Mouse (Mus musculus): Measurements from ENCODE around the gene Rab1b.
"Not testable (repeated sequence)": the region's sequence is repeated elsewhere in the genome, so short reads cannot be mapped to it uniquely, and the experiment has no call there.

Gene Rab1b

GRCm38 (mm10) chr19:5097521-5098362 is 9.1 kb downstream of the Rab1b start:
- DNase-seq (ENCODE audit: low spot score) = no peak

GRCm38 (mm10) chr19:5095887-5096474 is 10.9 kb downstream of the Rab1b start:
- DNase-seq (ENCODE audit: low spot score) = peak; percentile 74

- no peak for DNase-seq (ENCODE audit: low spot score)
These were observed 12.0 kb downstream of the Rab1b start for GRCm38 (mm10) chr19:5094746-5095417.

GRCm38 (mm10) chr19:5094243-5094632 is 12.6 kb downstream of the Rab1b start:
- peak; percentile 99 for DNase-seq (ENCODE audit: low spot score)

GRCm38 (mm10) chr19:5093481-5094242 is 13.2 kb downstream of the Rab1b start:
- no peak for DNase-seq (ENCODE audit: low spot score)

- DNase-seq (ENCODE audit: low spot score) = no peak
These were observed 14.8 kb downstream of the Rab1b start for GRCm38 (mm10) chr19:5092083-5092482.

- no peak for DNase-seq (ENCODE audit: low spot score)
These were observed 17.5 kb downstream of the Rab1b start for GRCm38 (mm10) chr19:5089324-5089723.

GRCm38 (mm10) chr19:5087884-5088728 is 18.8 kb downstream of the Rab1b start, which contains the start of gene Yif1a:
Gene Yif1a, plus strand, starts transcription at chr19:5088538.
- DNase-seq (ENCODE audit: low spot score) = peak; percentile 98

GRCm38 (mm10) chr19:5086533-5086932 is 20.3 kb downstream of the Rab1b start:
- not testable (repeated sequence) for DNase-seq (ENCODE audit: low spot score)

GRCm38 (mm10) chr19:5085145-5085863 is 21.6 kb downstream of the Rab1b start, which contains the start of gene Tmem151a:
Gene Tmem151a, minus strand, starts transcription at chr19:5085531.
- DNase-seq (ENCODE audit: low spot score) = peak; percentile 61

- DNase-seq (ENCODE audit: low spot score) = no peak
These were observed 22.1 kb downstream of the Rab1b start for GRCm38 (mm10) chr19:5084834-5085144.

- no peak for DNase-seq (ENCODE audit: low spot score)
These were observed 22.7 kb downstream of the Rab1b start for GRCm38 (mm10) chr19:5083961-5084833.

GRCm38 (mm10) chr19:5082596-5082995 is 24.3 kb downstream of the Rab1b start:
- no peak for DNase-seq (ENCODE audit: low spot score)

GRCm38 (mm10) chr19:5082005-5082404 is 24.9 kb downstream of the Rab1b start:
- DNase-seq (ENCODE audit: low spot score) = no peak

- DNase-seq (ENCODE audit: low spot score) = no peak
These were observed 27.6 kb downstream of the Rab1b start for GRCm38 (mm10) chr19:5079279-5079678.

GRCm38 (mm10) chr19:5073518-5073917 is 33.4 kb downstream of the Rab1b start:
- DNase-seq (ENCODE audit: low spot score) = no peak

- DNase-seq (ENCODE audit: low spot score) = peak; percentile 51
These were observed 33.8 kb downstream of the Rab1b start for GRCm38 (mm10) chr19:5073028-5073427.

GRCm38 (mm10) chr19:5072389-5073019 is 34.4 kb downstream of the Rab1b start:
- no peak for DNase-seq (ENCODE audit: low spot score)
